Mouse (Mus musculus) kidney, postnatal 0 days (tissue): ENCODE data around the gene Pgrmc1. TPM values are rescaled to one million over a fixed set of nuclear protein-coding genes. Genes with fewer than 3 reads are reported as not detected.
A peak's percentile ranks its signal among the peaks of the same experiment; 100 is the strongest.
"Not testable (repeated sequence)": the region's sequence is repeated elsewhere in the genome, so short reads cannot be mapped to it uniquely, and the experiment has no call there.

Experiments used
- ATAC-seq: fragments of 200-750 bp; cut with Nextera tagmentation; replicated peaks from 2 replicates; pipeline ENCODE4 v1.8.0; 2017; ENCODE audit warnings: low read depth, moderate number of reproducible peaks, moderate TSS enrichment, moderate library complexity; ENCODE audit not compliant: low FRiP score
- DNase-seq: peaks from one replicate; pipeline ENCODE4 v3.0.0-alpha.2; 2016; ENCODE audit warnings: low spot score
- H3K27ac ChIP-seq: fragments of 300-500 bp; sonication (generic); 2 replicates; pipeline ENCODE4 v1.5.1; 2014; ENCODE audit warnings: mild to moderate bottlenecking
- H3K27me3 ChIP-seq: fragments of 300-500 bp; sonication (generic); 2 replicates; pipeline ENCODE4 v1.6.1; 2014; ENCODE audit warnings: low read length, mixed read lengths; ENCODE audit not compliant: insufficient read depth
- H3K36me3 ChIP-seq: fragments of 300-500 bp; sonication (generic); 2 replicates; pipeline ENCODE4 v1.6.1; 2014; ENCODE audit warnings: low read length, mixed read lengths; ENCODE audit not compliant: insufficient read depth
- H3K4me1 ChIP-seq: fragments of 300-500 bp; sonication (generic); replicated peaks from 2 replicates; pipeline ENCODE4 v1.6.1; 2014; ENCODE audit warnings: antibody characterized with exemption, low read length, mixed read lengths; ENCODE audit not compliant: insufficient read depth
- H3K4me2 ChIP-seq: fragments of 300-500 bp; sonication (generic); 2 replicates; pipeline ENCODE4 v1.6.1; 2014; ENCODE audit warnings: mild to moderate bottlenecking, low read length, moderate library complexity, mixed read lengths
- H3K4me3 ChIP-seq: fragments of 300-500 bp; sonication (generic); replicated peaks from 2 replicates; pipeline ENCODE4 v1.5.1; 2014; ENCODE audit warnings: low read depth, low read length
- H3K9ac ChIP-seq: fragments of 300-500 bp; sonication (generic); 2 replicates; pipeline ENCODE4 v1.6.1; 2014; ENCODE audit warnings: low read depth, low read length
- H3K9me3 ChIP-seq: fragments of 300-500 bp; sonication (generic); replicated peaks from 2 replicates; pipeline ENCODE4 v1.6.1; 2016; ENCODE audit warnings: low read length, inconsistent platforms, mixed read lengths
- CTCF ChIP-seq: IDR thresholded peaks from 2 replicates; pipeline ENCODE4 v1.5.1; 2016; ENCODE audit warnings: antibody characterized with exemption, low read depth, mild to moderate bottlenecking, moderate library complexity
- WGBS: fragments of 180-500 bp; shearing (Covaris S2); extraction: QIAGEN DNeasy Blood & Tissue Kit; methylation state at CpG from one replicate; pipeline ENCODE4 v1.1.7; 2014; 5-methylcytosine and 5-hydroxymethylcytosine counted together
- polyA plus RNA-seq: library from polyadenylated mRNA; unstranded; fragments of >200 nt; fragmentation: Nextera tagmentation; extraction: Ambion mirVana; gene quantifications from 2 replicates; pipeline ENCODE4 v1.2.1, GENCODE M21; 2015

Gene Pgrmc1
- polyA plus RNA-seq = 316 and 327 TPM in 2 replicates

DNA sequence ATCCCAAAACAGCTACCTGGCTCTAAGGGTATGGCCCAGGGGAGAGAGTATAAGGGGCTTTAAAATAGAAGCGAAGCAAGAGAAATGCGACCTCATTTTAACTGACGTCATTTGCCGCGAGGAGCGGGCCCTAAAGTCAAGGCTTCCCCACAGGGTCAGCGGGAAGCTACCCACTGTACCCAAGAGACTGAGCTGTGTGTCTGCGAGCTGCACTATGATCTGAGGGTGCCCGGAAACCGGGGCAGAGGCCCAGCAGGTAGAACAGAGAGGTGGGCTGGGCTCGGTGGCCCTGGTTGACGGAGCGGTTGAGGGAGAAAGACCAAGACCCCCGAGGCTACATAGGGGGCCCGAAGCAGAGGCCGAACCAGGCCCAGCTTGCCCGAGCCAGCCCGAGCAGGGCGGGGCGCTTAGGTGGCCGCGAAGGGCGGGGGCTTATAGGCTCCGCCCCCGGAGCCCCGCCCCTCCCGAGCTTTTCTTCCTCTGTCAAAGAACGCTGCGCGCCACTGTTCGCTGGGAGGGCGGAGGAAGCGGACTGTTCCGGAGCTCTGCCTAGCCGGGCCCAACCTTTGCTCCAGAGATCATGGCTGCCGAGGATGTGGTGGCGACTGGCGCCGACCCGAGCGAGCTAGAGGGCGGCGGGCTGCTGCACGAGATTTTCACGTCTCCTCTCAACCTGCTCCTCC is at the start of gene Pgrmc1:
Gene Pgrmc1 (plus strand): TSS at position 500 of the 683 bp plus-strand sequence.
- H3K9ac ChIP-seq = peak within 1 kb of the TSS; percentile 69
- TF ChIP-seq CTCF = no peak; the same call in 1 of the 2 replicates
- H3K9me3 ChIP-seq = no peaks in the 10 kb centered on the region
- 26% methylated on average over 37 of the region's 45 CpGs for WGBS
- ATAC-seq (peak; percentile 96), DNase-seq (peak; percentile 85)
- H3K27me3 ChIP-seq = no peaks in the 10 kb centered on the region
- no peaks in the 10 kb centered on the region for H3K36me3 ChIP-seq
- peak within 1 kb of the TSS; percentile 77 for H3K27ac ChIP-seq
- peak within 1 kb of the TSS; percentile 54 for H3K4me2 ChIP-seq
- H3K4me3 ChIP-seq = peak within 1 kb of the TSS; percentile 72
- H3K4me1 ChIP-seq = no peaks in the 10 kb centered on the region

DNA sequence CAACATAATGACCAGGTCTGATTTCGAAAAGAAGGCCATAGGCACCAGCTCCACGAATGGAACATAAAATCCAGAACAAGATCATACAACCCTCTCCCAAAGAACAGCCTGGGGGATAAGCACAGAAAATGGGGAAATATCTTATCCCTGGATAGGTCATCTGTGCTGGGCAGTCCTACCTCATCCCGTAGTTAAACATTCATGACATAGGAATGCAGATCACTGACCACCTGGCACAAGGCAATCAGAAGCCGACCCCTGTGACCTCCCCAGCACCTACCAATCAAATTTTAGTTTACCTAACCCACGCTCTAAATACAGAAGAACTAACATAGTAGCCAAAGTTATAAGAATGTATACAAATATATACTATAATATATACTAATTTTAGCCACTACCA is 49.2 kb upstream of the Pgrmc1 start:
- ATAC-seq = no peak
- H3K27me3 ChIP-seq = no peaks in the 10 kb centered on the region
- TF ChIP-seq CTCF = no peak
- H3K4me1 ChIP-seq = no peaks in the 10 kb centered on the region
- no peaks in the 10 kb centered on the region for H3K36me3 ChIP-seq
- no peak for DNase-seq
- H3K4me2 ChIP-seq = no peak overlapping the region
- H3K9me3 ChIP-seq = no peaks in the 10 kb centered on the region
- no peak overlapping the region for H3K9ac ChIP-seq
- no peak overlapping the region for H3K27ac ChIP-seq
- H3K4me3 ChIP-seq = no peak overlapping the region
- 63% methylated on average over 5 of the region's 5 CpGs for WGBS

DNA sequence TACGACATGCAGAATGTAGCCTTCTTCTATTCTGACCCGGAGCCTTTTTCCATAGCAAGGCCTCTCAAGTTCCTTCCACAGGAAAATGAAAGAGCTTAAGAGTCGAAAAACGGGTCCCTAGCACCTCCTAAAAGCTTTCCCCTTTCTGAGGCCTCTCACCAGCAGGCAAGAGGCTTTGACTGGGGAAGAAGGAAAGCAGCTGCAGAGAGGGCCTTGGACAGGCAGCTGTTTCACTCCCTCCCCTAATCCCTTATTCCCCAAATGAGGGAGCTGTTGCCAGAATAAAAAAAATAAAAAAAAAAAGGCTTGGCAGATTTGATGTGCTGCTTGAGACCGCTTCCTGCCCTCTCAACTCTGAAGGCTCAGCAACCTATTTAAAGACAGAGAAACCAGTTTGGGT is 47.1 kb upstream of the Pgrmc1 start:
- TF ChIP-seq CTCF = no peak
- Histone ChIP-seq H3K27ac (peak overlapping the region; percentile 74), H3K9ac (no peak overlapping the region), H3K36me3 (no peaks in the 10 kb centered on the region), H3K9me3 (no peaks in the 10 kb centered on the region), H3K27me3 (no peaks in the 10 kb centered on the region), H3K4me3 (no peak overlapping the region), H3K4me2 (no peak overlapping the region), H3K4me1 (no peaks in the 10 kb centered on the region)
- WGBS = 37% methylated on average over 5 of the region's 5 CpGs
- peak; percentile 82 for DNase-seq
- no peak for ATAC-seq

DNA sequence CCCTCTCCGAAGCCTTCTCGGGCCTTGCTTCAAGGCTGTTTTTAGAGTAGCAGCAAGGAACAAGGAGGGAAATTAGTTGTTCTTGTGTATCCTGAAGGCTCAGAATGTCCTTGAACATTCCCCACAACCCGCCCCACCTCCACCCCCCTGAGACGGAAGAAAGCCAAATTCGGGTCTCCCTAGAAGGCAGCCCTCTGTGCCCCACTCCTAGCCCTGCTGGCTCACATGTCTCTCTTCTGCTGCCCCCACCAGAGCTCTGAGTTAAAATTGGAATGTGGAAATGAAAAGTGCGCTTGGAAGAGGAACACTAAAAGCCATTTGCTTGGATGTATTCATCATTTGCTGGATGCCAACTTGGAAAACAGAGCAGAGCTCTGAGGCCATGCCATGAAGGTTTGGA is 46.7 kb upstream of the Pgrmc1 start:
- Histone ChIP-seq H3K27me3 (no peaks in the 10 kb centered on the region), H3K36me3 (no peaks in the 10 kb centered on the region), H3K9ac (no peak overlapping the region), H3K4me1 (no peaks in the 10 kb centered on the region), H3K27ac (peak overlapping the region; percentile 74), H3K4me3 (no peak overlapping the region), H3K9me3 (no peaks in the 10 kb centered on the region), H3K4me2 (no peak overlapping the region)
- no peak for DNase-seq
- no peak for ATAC-seq
- TF ChIP-seq CTCF = no peak
- WGBS = 38% methylated on average over 6 of the region's 6 CpGs

DNA sequence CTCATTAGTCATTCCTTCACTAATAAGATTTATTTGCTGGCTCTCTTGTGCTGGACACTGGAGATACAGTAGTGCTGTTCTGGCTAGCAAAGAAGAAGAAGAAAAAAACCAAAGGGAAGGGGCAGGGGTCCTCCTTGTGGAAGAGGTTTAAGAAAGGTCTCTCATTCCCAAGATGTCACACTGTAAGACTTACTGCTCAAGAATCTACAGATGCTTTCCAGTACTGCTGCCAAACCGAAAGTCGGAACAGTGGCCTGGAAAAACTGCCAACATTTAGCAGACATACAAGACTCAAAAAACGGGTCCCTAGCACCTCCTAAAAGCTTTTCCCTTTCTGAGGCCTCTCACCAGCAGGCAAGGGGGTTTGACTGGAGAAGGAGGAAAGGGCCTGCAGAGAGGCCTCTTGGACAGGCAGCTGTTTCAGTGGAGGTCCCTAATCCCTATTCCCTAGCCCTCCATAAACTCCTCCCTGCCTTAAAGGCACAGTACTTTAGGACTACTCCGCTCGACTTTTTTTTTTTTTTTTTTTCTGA is 45.9 kb upstream of the Pgrmc1 start:
- ATAC-seq = peak; percentile 85
- no peak overlapping the region for H3K4me2 ChIP-seq
- WGBS = 21% methylated on average over 5 of the region's 5 CpGs
- no peaks in the 10 kb centered on the region for H3K36me3 ChIP-seq
- H3K9ac ChIP-seq = no peak overlapping the region
- DNase-seq = peak; percentile 86
- H3K27ac ChIP-seq = peak overlapping the region; percentile 74
- no peaks in the 10 kb centered on the region for H3K4me1 ChIP-seq
- no peak overlapping the region for H3K4me3 ChIP-seq
- no peaks in the 10 kb centered on the region for H3K9me3 ChIP-seq
- no peak for TF ChIP-seq CTCF
- no peaks in the 10 kb centered on the region for H3K27me3 ChIP-seq

DNA sequence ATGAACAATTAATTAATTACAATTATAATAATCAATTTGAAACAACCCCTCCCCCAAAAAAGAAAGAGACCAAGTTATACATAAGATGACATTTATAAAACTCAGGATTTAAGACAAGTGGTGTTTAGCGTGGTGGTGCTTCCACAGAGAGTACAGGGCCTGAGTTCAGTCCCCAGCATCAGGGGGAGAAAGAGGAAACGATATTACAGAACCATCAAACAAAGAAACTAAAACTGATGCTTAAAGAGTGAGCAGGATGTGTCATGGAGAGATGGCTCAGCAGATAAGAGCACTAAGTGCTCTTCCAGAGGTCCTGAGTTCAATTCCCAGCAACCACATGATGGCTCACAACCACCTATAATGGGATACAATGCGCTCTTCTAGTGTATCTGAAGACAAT is 45.3 kb upstream of the Pgrmc1 start:
- Histone ChIP-seq H3K4me1 (no peaks in the 10 kb centered on the region), H3K27ac (no peak overlapping the region), H3K4me2 (no peak overlapping the region), H3K4me3 (no peak overlapping the region), H3K9ac (no peak overlapping the region), H3K27me3 (no peaks in the 10 kb centered on the region), H3K36me3 (no peaks in the 10 kb centered on the region), H3K9me3 (no peaks in the 10 kb centered on the region)
- no peak for TF ChIP-seq CTCF
- 75% methylated on average over 3 of the region's 3 CpGs for WGBS
- ATAC-seq (no peak), DNase-seq (no peak)

DNA sequence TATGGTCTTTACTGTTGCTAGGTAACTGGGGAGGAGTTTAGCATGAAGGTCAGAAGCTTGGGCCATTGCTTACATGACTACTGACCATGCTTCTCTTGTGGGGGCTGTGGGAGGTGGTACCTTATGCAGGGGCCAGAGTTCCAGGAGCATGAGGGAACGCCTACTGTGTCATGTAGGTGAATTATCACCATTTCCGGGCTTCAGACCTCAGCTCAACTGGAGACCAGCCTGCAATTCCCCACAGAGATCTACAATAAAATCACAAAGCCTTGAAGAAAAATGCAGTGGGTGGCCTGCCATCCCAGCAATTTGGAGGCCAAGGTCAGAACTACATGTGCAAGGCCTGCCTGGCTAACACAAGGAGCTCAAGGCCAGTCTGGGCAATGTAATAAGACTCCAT is 42.8 kb upstream of the Pgrmc1 start:
- H3K9ac ChIP-seq, ATAC-seq, H3K27me3 ChIP-seq, H3K4me2 ChIP-seq, H3K4me3 ChIP-seq, H3K36me3 ChIP-seq, H3K27ac ChIP-seq, H3K4me1 ChIP-seq, H3K9me3 ChIP-seq: not testable (repeated sequence)
- 26% methylated on average over 2 of the region's 2 CpGs for WGBS
- DNase-seq = peak; percentile 47
